Mouse (Mus musculus) testis, adult 2 months (tissue): ENCODE data around the gene Otud5.
"Not testable (repeated sequence)": the region's sequence is repeated elsewhere in the genome, so short reads cannot be mapped to it uniquely, and the experiment has no call there.

Experiments used
- CTCF ChIP-seq: fragments of 200-500 bp; IDR thresholded peaks from 2 replicates; pipeline ENCODE4 v1.5.1; 2012; ENCODE audit warnings: low read depth, mild to moderate bottlenecking, inconsistent platforms, low read length, moderate library complexity; ENCODE audit not compliant: control insufficient read depth, insufficient read depth, insufficient replicate concordance
- POLR2A ChIP-seq: fragments of 200-500 bp; IDR thresholded peaks from 2 replicates; pipeline ENCODE4 v1.6.1; 2012; ENCODE audit warnings: low read depth, mild to moderate bottlenecking, inconsistent platforms, low read length, moderate library complexity; ENCODE audit not compliant: control insufficient read depth

GRCm38 (mm10) chrX:7917960-7918359 is 76.8 kb downstream of the Otud5 start:
- not testable (repeated sequence) for TF ChIP-seq CTCF, POLR2A
